Mouse (Mus musculus): ENCODE results near the gene Recql. TPM values are rescaled to one million over a fixed set of nuclear protein-coding genes. Genes with fewer than 3 reads are reported as not detected.
A peak's percentile ranks its signal among the peaks of the same experiment; 100 is the strongest.

Gene Recql
- polyA plus RNA-seq (2017; shearing (Covaris generic)) = 10 to 100 TPM; 46.9 to 49.0 TPM

- ATAC-seq = peak; percentile 95
Measured at GRCm38 (mm10) chr6:142387011-142387754, at the start of gene Recql, which contains the start of gene Golt1b. TSS of gene Recql (minus strand) at chr6:142387087. TSS of gene Golt1b (plus strand) at chr6:142387221.

DNA sequence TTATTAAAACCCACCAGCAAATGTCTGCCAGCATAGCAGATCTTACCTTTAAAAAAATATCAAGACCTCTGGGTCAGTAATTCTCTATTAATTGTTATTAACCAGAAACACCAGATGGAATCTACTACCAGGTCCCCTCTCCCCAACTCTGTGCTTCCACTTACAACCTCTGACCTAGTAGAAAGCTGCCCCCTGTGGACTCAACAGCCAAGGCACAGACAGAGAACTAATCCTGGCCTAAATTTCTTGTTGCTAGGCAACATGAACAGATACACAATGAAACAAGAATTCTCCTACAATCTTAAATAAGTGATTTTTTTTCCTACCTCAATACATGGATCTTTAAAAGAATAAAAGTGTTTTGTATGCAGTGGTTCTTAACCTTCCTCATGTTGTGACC lies 42.2 kb upstream of the Recql start:
- no peak for ATAC-seq

DNA sequence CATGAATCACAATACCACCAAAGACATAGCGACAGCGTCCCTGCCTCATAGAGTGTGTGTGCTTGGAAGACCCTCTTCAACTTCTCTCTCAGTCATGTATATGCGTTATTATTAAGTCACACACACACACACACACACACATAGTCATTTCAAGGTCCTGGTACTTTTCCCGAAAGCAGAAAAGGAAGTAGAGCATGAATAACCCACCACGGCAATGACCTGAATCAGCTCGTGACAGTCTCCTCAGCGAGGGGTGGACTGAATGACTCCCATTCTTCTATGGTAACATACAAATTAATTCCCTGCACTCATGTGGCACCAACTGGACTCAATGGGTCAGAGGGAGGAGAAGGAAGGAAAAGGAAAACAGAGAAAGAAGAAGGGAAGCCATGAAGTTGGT lies 38.1 kb upstream of the Recql start:
- no peak for ATAC-seq

DNA sequence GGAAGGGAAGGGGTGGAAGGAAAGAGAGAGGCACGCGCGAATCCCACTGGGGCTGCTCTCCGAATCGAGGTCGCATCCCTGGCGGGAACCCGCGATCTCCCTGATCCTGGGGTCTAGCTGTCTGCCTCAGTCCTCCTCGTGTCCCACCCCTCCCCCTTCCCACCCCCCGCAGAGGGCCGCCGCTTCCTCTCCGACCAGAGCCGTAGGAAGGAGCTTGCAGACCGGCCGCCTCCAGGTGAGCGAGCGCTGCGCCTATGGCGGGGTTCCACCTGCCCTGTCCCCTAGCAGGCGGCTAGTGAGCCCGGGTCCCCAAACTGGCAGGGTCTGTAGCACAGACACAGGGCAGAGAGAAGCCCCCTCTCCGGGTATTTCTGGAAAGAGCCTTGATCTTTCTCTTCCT lies 27.7 kb upstream of the Recql start:
- ATAC-seq = no peak

GRCm38 (mm10) chr6:142413845-142414244 lies 27.0 kb upstream of the Recql start:
- ATAC-seq = no peak

GRCm38 (mm10) chr6:142412906-142413491 lies 26.1 kb upstream of the Recql start, which contains the start of gene Spx:
TSS of gene Spx (plus strand) at chr6:142413441.
- no peak for ATAC-seq

DNA sequence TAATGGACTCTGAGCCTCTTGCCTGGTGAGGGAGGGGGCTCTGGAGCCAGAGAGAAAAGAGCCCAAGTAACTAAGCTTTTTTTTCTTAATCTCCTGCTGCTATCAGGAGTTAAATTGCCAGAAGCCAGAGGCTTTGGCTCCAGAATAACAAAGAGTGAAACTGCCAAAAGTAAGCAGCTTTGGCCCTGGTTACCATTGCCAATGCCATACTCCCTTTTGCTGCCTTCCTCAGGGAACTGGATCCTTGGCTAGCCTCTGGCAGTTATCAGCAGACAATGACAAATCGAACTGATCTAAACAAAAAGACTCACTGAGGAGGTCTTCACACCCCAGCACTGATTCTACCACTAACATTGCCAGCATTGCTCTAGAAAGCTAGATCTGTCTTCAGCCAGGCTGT lies 24.3 kb upstream of the Recql start:
- no peak for ATAC-seq

DNA sequence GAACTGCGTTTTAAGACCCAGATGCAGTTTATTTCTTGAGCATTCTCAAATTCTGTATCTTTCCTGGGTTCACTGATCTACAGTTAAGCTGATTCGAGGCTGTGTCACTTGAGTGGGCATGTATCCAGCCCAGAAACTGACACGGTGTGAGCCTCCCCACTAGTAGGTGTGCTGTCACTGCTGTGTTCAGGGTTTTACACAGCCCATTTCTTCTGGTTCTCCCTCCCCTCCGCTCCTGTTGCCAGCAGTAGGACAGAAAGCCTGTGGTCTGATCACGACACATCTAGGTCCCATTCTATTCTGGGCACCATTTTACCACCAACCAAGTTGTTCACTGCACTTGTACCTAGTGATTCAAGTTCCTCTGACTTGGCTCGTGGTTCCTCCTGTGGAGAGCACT lies 8.9 kb upstream of the Recql start:
- ATAC-seq = no peak

DNA sequence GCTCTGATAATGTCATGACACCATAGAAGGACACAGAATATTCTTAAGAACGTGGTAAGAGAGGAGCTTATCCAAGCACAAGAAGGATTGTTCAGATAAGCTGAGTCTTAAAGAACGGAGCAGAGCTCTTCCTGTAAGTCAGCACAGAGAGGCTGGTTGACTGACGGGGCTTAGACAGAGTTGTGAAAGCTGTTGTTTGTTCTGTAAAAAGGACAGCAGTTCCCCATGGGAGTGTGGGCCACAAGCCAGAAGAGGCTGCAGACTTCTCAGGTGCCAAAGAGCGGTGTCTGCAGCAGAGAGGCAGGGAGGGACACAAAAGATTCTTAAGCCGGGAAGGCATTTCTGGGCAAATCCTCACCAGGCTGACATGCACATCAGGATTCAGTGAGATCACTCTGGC lies 7.8 kb upstream of the Recql start:
- no peak for ATAC-seq

DNA sequence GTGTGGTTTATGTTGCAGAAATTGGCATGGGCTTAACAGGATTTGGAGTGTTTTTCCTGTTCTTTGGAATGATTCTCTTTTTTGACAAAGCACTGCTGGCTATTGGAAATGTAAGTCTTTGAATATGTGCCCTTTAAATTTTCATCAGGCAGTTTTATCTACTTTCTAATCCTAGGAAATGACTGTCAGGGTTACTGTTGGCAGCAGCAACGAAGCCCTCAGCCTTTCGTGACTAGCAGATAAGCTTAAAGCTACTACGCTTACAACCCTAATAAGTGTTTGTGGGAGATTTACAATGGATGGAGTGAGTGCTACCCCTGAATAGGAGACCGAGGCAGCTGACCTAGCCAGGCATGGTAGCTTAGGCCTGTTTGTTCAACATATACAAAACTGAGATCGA lies 5.4 kb upstream of the Recql start:
- ATAC-seq = no peak

- no peak for ATAC-seq
Measured at GRCm38 (mm10) chr6:142389101-142389500, 2.2 kb upstream of the Recql start.

GRCm38 (mm10) chr6:142387755-142388271 lies 926 bp upstream of the Recql start:
- ATAC-seq = no peak

GRCm38 (mm10) chr6:142386285-142387010 lies 439 bp downstream of the Recql start:
- peak; percentile 3 for ATAC-seq

- ATAC-seq = no peak
Measured at GRCm38 (mm10) chr6:142384521-142384920, 2.4 kb downstream of the Recql start.

- no peak for ATAC-seq
Measured at GRCm38 (mm10) chr6:142381615-142382014, 5.3 kb downstream of the Recql start.

DNA sequence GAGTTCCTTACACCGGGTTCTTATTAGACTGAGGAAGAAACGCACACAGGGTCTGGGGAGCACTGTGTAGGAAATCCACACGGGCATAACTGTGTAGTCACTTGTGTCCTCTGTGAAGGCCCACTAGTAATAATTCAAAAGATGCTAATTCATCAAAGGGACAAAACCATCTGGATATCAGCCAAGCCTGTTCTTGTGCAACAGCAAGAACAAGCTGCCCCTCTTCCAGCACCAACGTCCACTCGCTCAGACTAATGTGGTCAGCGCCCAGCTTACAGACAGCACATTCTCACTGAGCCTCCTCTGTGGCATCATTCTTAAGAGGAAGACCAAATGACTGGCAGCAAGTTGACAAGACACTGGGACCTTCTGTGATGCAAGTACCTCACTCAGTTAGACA lies 6.9 kb downstream of the Recql start:
- ATAC-seq = no peak

DNA sequence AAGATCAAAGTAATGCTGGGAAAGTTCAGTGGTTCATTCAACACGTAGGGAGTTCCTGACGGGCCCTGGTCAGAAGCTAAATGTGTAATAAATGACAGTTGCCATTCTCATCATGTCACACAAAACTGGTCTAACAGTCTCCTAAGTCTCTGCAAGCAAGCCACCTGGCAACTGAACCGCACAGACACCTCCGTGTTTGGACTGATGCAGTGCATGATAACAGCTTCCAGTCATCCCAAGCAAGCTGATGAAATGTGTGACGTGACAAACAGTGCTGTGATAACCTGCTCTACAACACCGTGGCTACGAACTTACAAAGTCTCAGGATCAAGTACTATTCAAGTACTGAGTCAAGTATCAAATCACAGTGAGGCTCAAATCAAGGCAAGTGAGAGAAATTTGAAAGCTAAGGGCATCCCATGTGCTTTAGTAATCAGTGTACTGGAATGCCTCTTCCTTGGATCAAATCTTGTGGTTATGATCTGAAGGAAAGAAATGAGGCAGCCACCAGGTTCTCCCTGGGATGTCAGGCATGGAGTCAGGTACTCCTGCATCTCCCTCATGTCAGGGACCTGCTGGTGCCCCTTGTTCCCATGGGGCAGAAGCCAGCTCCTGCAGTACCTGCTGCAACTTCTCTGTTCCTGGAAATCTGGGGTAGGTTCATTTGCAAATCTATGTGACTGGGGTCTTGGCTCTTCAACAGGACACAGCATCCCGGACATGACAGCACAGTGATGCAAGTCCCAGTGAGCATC lies 8.1 kb downstream of the Recql start:
- no peak for ATAC-seq

- no peak for ATAC-seq
Measured at GRCm38 (mm10) chr6:142377081-142377480, 9.8 kb downstream of the Recql start.

DNA sequence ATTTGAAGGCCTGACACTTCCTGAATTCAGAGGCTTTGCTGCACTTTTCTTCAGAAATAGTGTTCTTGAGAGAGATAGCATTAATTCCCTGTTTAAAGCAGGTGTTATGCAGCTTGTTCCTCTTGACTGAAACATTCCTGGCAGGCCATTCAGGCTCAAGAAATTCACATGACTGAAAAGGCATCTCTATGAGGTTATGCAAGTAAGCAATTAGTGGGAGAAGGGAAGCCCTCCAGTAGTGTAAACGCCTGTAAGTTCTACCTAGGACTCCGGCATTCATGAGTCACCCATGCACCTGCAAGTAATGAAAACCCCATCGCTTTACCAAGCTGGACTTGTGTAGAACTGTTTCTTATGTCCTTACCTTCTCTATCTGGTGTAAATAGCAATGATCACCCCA lies 17.3 kb downstream of the Recql start:
- no peak for ATAC-seq

DNA sequence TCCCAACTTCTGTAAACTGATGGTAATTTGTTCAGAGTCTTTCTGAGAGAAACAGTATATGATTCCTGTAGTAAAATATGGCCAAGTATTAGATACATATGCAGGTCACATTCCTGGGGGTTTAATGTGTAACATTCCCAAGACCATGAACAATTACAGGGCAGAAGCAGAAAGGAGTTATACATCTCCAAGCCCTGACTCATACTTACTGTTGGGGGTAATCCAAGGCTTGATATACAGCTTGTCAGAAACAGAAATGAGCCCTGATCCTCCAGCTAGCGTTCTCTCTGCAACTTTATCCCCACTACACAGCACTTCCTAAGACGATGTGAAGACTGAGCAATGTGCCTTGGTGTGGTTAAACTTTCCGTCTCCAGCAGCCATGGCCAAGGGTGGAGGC lies 19.3 kb downstream of the Recql start:
- no peak for ATAC-seq

- ATAC-seq = no peak
Measured at GRCm38 (mm10) chr6:142366473-142367018, 20.3 kb downstream of the Recql start.

DNA sequence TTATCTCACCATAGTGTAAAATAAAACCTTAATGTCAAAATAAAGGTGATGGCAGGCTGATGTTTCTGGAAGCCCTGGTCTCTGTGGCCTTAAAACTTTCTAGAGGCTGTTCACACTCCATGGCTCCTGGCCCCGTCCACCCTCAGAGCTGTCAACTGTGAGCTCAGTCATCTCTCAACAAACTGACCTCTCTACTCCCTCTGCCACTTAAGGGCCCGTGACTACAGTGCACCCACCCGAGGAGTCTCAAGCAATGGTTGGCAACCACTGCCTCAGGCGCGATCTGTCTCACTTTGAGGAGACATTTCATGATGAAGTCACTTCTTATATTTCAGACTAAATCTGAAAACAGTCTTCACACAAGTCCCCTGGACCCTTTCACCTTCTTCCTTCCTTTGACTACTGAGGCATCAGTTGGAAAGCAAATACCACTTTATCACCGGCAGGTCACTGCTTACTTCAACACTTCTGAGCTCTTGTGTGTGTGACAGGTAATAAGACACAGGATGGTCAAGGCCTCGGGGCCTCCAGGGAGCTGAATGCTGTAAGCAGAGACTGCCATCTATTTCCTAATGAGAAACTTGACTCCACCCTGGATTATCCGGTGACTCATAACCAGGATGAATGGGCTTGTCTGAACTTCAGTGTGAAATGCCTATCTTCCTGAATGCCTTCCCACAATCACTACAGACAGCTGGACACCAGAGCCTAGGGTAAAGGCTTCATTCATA lies 21.0 kb downstream of the Recql start:
- no peak for ATAC-seq
